Mouse (Mus musculus) cerebellum, adult 2 months (tissue): ENCODE measurements at regions not wholly inside any gene's neighbourhood (a gene's known extent, or its start where the extent isn't known, plus 50 kb on each side); places are given as distances from the start of the nearest gene placed in this dataset.

Experiments used
- CTCF ChIP-seq: fragments of 200-500 bp; IDR thresholded peaks from 2 replicates; pipeline ENCODE4 v1.5.1; 2011; ENCODE audit warnings: low read depth, mild to moderate bottlenecking, control low read depth, low read length, moderate library complexity, borderline replicate concordance; ENCODE audit not compliant: insufficient read depth
- POLR2A ChIP-seq: fragments of 200-500 bp; IDR thresholded peaks from 2 replicates; pipeline ENCODE4 v1.6.1; 2011; ENCODE audit warnings: low read length, control low read depth, borderline replicate concordance; ENCODE audit not compliant: insufficient read depth

- TF ChIP-seq POLR2A (no peak), CTCF (no peak)
Measured at GRCm38 (mm10) chr2:74153247-74153850, 242.2 kb upstream of the Atp5g3 start.
